Mouse (Mus musculus) liver, adult 2 months (tissue): ENCODE results near the gene Slc25a28. TPM values are rescaled to one million over a fixed set of nuclear protein-coding genes. Genes with fewer than 3 reads are reported as not detected.

Experiments
- DNase-seq: peaks from one replicate; pipeline ENCODE4 v3.0.0-alpha.2; 2011; ENCODE audit warnings: low read depth, low spot score; ENCODE audit errors: extremely low read depth
- H3K27ac ChIP-seq: fragments of 200-500 bp; replicated peaks from 2 replicates; pipeline ENCODE4 v1.5.1; 2012; ENCODE audit warnings: low read depth, mild to moderate bottlenecking, control low read depth, inconsistent platforms, low read length; ENCODE audit not compliant: insufficient read depth
- H3K27me3 ChIP-seq: fragments of 200-500 bp; 2 replicates; pipeline ENCODE4 v1.6.1; 2012; ENCODE audit warnings: mild to moderate bottlenecking, moderate library complexity, low read length, inconsistent platforms; ENCODE audit not compliant: control insufficient read depth, insufficient read depth
- H3K36me3 ChIP-seq: fragments of 200-500 bp; 2 replicates; pipeline ENCODE4 v1.6.1; 2012; ENCODE audit warnings: low read length, inconsistent platforms; ENCODE audit not compliant: control insufficient read depth, insufficient read depth
- H3K4me1 ChIP-seq: fragments of 200-500 bp; 2 replicates; pipeline ENCODE4 v1.6.1; 2011; ENCODE audit warnings: low read length; ENCODE audit not compliant: control insufficient read depth, insufficient read depth
- H3K4me3 ChIP-seq: fragments of 200-500 bp; 2 replicates; pipeline ENCODE4 v1.5.1; 2011; ENCODE audit warnings: low read depth, mild to moderate bottlenecking, control low read depth, low read length, moderate library complexity; ENCODE audit not compliant: insufficient read depth
- H3K79me2 ChIP-seq: fragments of 200-500 bp; 2 replicates; pipeline ENCODE4 v1.6.1; 2012; ENCODE audit warnings: inconsistent platforms, mild to moderate bottlenecking, low read length, moderate library complexity; ENCODE audit not compliant: control insufficient read depth, insufficient read depth
- H3K9ac ChIP-seq: fragments of 200-500 bp; 2 replicates; pipeline ENCODE4 v1.6.1; 2012; ENCODE audit warnings: low read depth, mild to moderate bottlenecking, control low read depth, inconsistent platforms, low read length
- CTCF ChIP-seq: fragments of 200-500 bp; IDR thresholded peaks from 2 replicates; pipeline ENCODE4 v1.5.1; 2011; ENCODE audit warnings: low read depth, low read length, control low read depth
- POLR2A ChIP-seq: fragments of 200-500 bp; IDR thresholded peaks from 2 replicates; pipeline ENCODE4 v1.6.1; 2011; ENCODE audit warnings: low read length, control low read depth; ENCODE audit not compliant: insufficient read depth; ENCODE audit errors: extremely low read depth
- WGBS: fragments of 180-500 bp; shearing (Covaris S2); methylation state at CpG from one replicate; pipeline ENCODE4 v1.1.7; 2018; 5-methylcytosine and 5-hydroxymethylcytosine counted together
- polyA plus RNA-seq: library from polyadenylated mRNA; depleted of rRNA; stranded (reverse); fragments of >200 nt; gene quantifications from 2 replicates; pipeline ENCODE4 v1.2.3, GENCODE M21; 2012
- total RNA-seq: library from RNA; depleted of rRNA; stranded (reverse); fragments of >200 nt; gene quantifications from 2 replicates; pipeline ENCODE4 v1.2.3, GENCODE M21; 2014

Gene Slc25a28
- total and polyA plus RNA-seq, 2 experiments, result 20.5 to 43.0 TPM

- Histone ChIP-seq H3K79me2 (no peaks in the 10 kb centered on the region; the same call in 1 of the 2 replicates), H3K36me3 (no peaks in the 10 kb centered on the region; the same call in none of the 2 replicates), H3K4me3 (no peak overlapping the region), H3K4me1 (peaks cover 5% of the 10 kb centered on the region; the same call in 1 of the 2 replicates), H3K9ac (no peak overlapping the region), H3K27me3 (no peaks in the 10 kb centered on the region), H3K27ac (no peak overlapping the region)
- TF ChIP-seq POLR2A (no peak), CTCF (no peak)
- 84% methylated on average over 22 of the region's 22 CpGs for WGBS
- no peak for DNase-seq
Observed at GRCm38 (mm10) chr19:43666661-43667429, 7.8 kb downstream of the Slc25a28 start.

- H3K79me2 ChIP-seq, result no peaks in the 10 kb centered on the region; the same call in 1 of the 2 replicates
- no peak overlapping the region for H3K27ac ChIP-seq
- no peak for DNase-seq
- TF ChIP-seq POLR2A, result no peak
- peak; percentile 59; the same call in 1 of the 2 replicates for TF ChIP-seq CTCF
- WGBS, result 82% methylated on average over 12 of the region's 12 CpGs
- H3K36me3 ChIP-seq, result no peaks in the 10 kb centered on the region; the same call in none of the 2 replicates
- H3K27me3 ChIP-seq, result no peaks in the 10 kb centered on the region
- H3K9ac ChIP-seq, result no peak overlapping the region
- H3K4me1 ChIP-seq, result peaks cover 2% of the 10 kb centered on the region; the same call in 1 of the 2 replicates
- H3K4me3 ChIP-seq, result no peak overlapping the region
Observed at GRCm38 (mm10) chr19:43665441-43666048, 9.1 kb downstream of the Slc25a28 start.

GRCm38 (mm10) chr19:43663471-43663870 lies 11.2 kb downstream of the Slc25a28 start:
- WGBS, result 81% methylated on average over 8 of the region's 8 CpGs
- Histone ChIP-seq H3K9ac (no peak overlapping the region), H3K4me1 (no peaks in the 10 kb centered on the region), H3K27me3 (no peaks in the 10 kb centered on the region), H3K4me3 (no peak overlapping the region), H3K36me3 (no peaks in the 10 kb centered on the region; the same call in none of the 2 replicates), H3K27ac (no peak overlapping the region), H3K79me2 (no peaks in the 10 kb centered on the region; the same call in 1 of the 2 replicates)
- no peak for DNase-seq
- TF ChIP-seq CTCF, result no peak
- no peak for TF ChIP-seq POLR2A

GRCm38 (mm10) chr19:43662176-43662967 lies 12.3 kb downstream of the Slc25a28 start:
- no peak for DNase-seq
- TF ChIP-seq POLR2A (no peak), CTCF (peak; percentile 33; the same call in 1 of the 2 replicates)
- no peaks in the 10 kb centered on the region for H3K4me1 ChIP-seq
- no peaks in the 10 kb centered on the region; the same call in none of the 2 replicates for H3K36me3 ChIP-seq
- 67% methylated on average over 19 of the region's 19 CpGs for WGBS
- no peaks in the 10 kb centered on the region for H3K27me3 ChIP-seq
- H3K27ac ChIP-seq, result no peak overlapping the region
- no peak overlapping the region for H3K4me3 ChIP-seq
- H3K79me2 ChIP-seq, result no peaks in the 10 kb centered on the region
- no peak overlapping the region for H3K9ac ChIP-seq

- no peaks in the 10 kb centered on the region; the same call in none of the 2 replicates for H3K36me3 ChIP-seq
- TF ChIP-seq CTCF (no peak), POLR2A (no peak)
- no peaks in the 10 kb centered on the region for H3K27me3 ChIP-seq
- H3K27ac ChIP-seq, result no peak overlapping the region
- DNase-seq, result no peak
- H3K4me1 ChIP-seq, result no peaks in the 10 kb centered on the region
- H3K79me2 ChIP-seq, result no peaks in the 10 kb centered on the region
- 78% methylated on average over 9 of the region's 9 CpGs for WGBS
- H3K4me3 ChIP-seq, result no peak overlapping the region
- no peak overlapping the region for H3K9ac ChIP-seq
Observed at GRCm38 (mm10) chr19:43660774-43661173, 13.9 kb downstream of the Slc25a28 start.
